Mouse (Mus musculus): Measurements from ENCODE around the gene Acer2. TPM values are rescaled to one million over a fixed set of nuclear protein-coding genes. Genes with fewer than 3 reads are reported as not detected.

The Acer2 gene
- polyA plus RNA-seq, 1 experiment: 8.8 TPM

GRCm38 (mm10) chr4:86911576-86912341 lies 37.6 kb downstream of the Acer2 start:
- Histone ChIP-seq H3K27me3 (ENCODE audit: control insufficient read depth, insufficient read depth, low read length) (no peaks in the 10 kb centered on the region), H3K27ac (ENCODE audit: insufficient read depth, low read depth, low read length) (peak overlapping the region; percentile 92), H3K36me3 (ENCODE audit: control insufficient read depth, insufficient read depth, low read length) (no peaks in the 10 kb centered on the region), H3K4me3 (ENCODE audit: low read depth, low read length) (peak overlapping the region; percentile 46), H3K4me1 (ENCODE audit: control insufficient read depth, insufficient read depth, insufficient read length, low read length) (peaks cover 10% of the 10 kb centered on the region)
- 24% methylated on average over 18 of the region's 18 CpGs for WGBS
- TF ChIP-seq POLR2A (IDR thresholded peaks at IDR 0.05; ENCODE audit: low read depth, low read length) (no peak), CTCF (IDR thresholded peaks at IDR 0.05; ENCODE audit: extremely low read depth, insufficient read length, insufficient replicate concordance, low read depth, low read length) (no peak)

GRCm38 (mm10) chr4:86912757-86913156 lies 38.6 kb downstream of the Acer2 start:
- WGBS: 79% methylated on average over 7 of the region's 7 CpGs
- H3K27ac ChIP-seq (ENCODE audit: insufficient read depth, low read depth, low read length): no peak overlapping the region
- peaks cover 10% of the 10 kb centered on the region for H3K4me1 ChIP-seq (ENCODE audit: control insufficient read depth, insufficient read depth, insufficient read length, low read length)
- no peaks in the 10 kb centered on the region for H3K27me3 ChIP-seq (ENCODE audit: control insufficient read depth, insufficient read depth, low read length)
- H3K36me3 ChIP-seq (ENCODE audit: control insufficient read depth, insufficient read depth, low read length): no peaks in the 10 kb centered on the region
- no peak overlapping the region for H3K4me3 ChIP-seq (ENCODE audit: low read depth, low read length)
- no peak for TF ChIP-seq CTCF (IDR thresholded peaks at IDR 0.05; ENCODE audit: extremely low read depth, insufficient read length, insufficient replicate concordance, low read depth, low read length)
- no peak for TF ChIP-seq POLR2A (IDR thresholded peaks at IDR 0.05; ENCODE audit: low read depth, low read length)

GRCm38 (mm10) chr4:86916062-86916461 lies 41.9 kb downstream of the Acer2 start:
- Histone ChIP-seq H3K4me3 (ENCODE audit: low read depth, low read length) (no peak overlapping the region), H3K36me3 (ENCODE audit: control insufficient read depth, insufficient read depth, low read length) (no peaks in the 10 kb centered on the region), H3K4me1 (ENCODE audit: control insufficient read depth, insufficient read depth, insufficient read length, low read length) (peaks cover 7% of the 10 kb centered on the region), H3K27me3 (ENCODE audit: control insufficient read depth, insufficient read depth, low read length) (no peaks in the 10 kb centered on the region), H3K27ac (ENCODE audit: insufficient read depth, low read depth, low read length) (no peak overlapping the region)
- TF ChIP-seq POLR2A (IDR thresholded peaks at IDR 0.05; ENCODE audit: low read depth, low read length) (no peak), CTCF (IDR thresholded peaks at IDR 0.05; ENCODE audit: extremely low read depth, insufficient read length, insufficient replicate concordance, low read depth, low read length) (peak; percentile 41; the same call in 1 of the 2 replicates)
- 70% methylated on average over 1 of the region's 1 CpGs for WGBS

- no peaks in the 10 kb centered on the region for H3K36me3 ChIP-seq (ENCODE audit: control insufficient read depth, insufficient read depth, low read length)
- H3K4me3 ChIP-seq (ENCODE audit: low read depth, low read length): no peak overlapping the region
- H3K27ac ChIP-seq (ENCODE audit: insufficient read depth, low read depth, low read length): no peak overlapping the region
- no peaks in the 10 kb centered on the region for H3K27me3 ChIP-seq (ENCODE audit: control insufficient read depth, insufficient read depth, low read length)
- WGBS: 91% methylated on average over 3 of the region's 3 CpGs
- no peaks in the 10 kb centered on the region for H3K4me1 ChIP-seq (ENCODE audit: control insufficient read depth, insufficient read depth, insufficient read length, low read length)
- no peak for TF ChIP-seq POLR2A (IDR thresholded peaks at IDR 0.05; ENCODE audit: low read depth, low read length)
- no peak for TF ChIP-seq CTCF (IDR thresholded peaks at IDR 0.05; ENCODE audit: extremely low read depth, insufficient read length, insufficient replicate concordance, low read depth, low read length)
Observed at GRCm38 (mm10) chr4:86923476-86924055, 49.4 kb downstream of the Acer2 start.

- no peak overlapping the region for H3K4me3 ChIP-seq (ENCODE audit: low read depth, low read length)
- TF ChIP-seq POLR2A (IDR thresholded peaks at IDR 0.05; ENCODE audit: low read depth, low read length): no peak
- peak; percentile 80; the same call in 1 of the 2 replicates for TF ChIP-seq CTCF (IDR thresholded peaks at IDR 0.05; ENCODE audit: extremely low read depth, insufficient read length, insufficient replicate concordance, low read depth, low read length)
- H3K27me3 ChIP-seq (ENCODE audit: control insufficient read depth, insufficient read depth, low read length): no peaks in the 10 kb centered on the region
- no peaks in the 10 kb centered on the region for H3K4me1 ChIP-seq (ENCODE audit: control insufficient read depth, insufficient read depth, insufficient read length, low read length)
- no peak overlapping the region for H3K27ac ChIP-seq (ENCODE audit: insufficient read depth, low read depth, low read length)
- 7% methylated on average over 9 of the region's 9 CpGs for WGBS
- no peaks in the 10 kb centered on the region for H3K36me3 ChIP-seq (ENCODE audit: control insufficient read depth, insufficient read depth, low read length)
Observed at GRCm38 (mm10) chr4:86924804-86925458, 50.7 kb downstream of the Acer2 start.

GRCm38 (mm10) chr4:86926997-86927396 lies 52.8 kb downstream of the Acer2 start:
- WGBS: 90% methylated on average over 3 of the region's 3 CpGs
- Histone ChIP-seq H3K36me3 (ENCODE audit: control insufficient read depth, insufficient read depth, low read length) (no peaks in the 10 kb centered on the region), H3K27ac (ENCODE audit: insufficient read depth, low read depth, low read length) (no peak overlapping the region), H3K4me1 (ENCODE audit: control insufficient read depth, insufficient read depth, insufficient read length, low read length) (no peaks in the 10 kb centered on the region), H3K4me3 (ENCODE audit: low read depth, low read length) (no peak overlapping the region), H3K27me3 (ENCODE audit: control insufficient read depth, insufficient read depth, low read length) (no peaks in the 10 kb centered on the region)
- no peak for TF ChIP-seq POLR2A (IDR thresholded peaks at IDR 0.05; ENCODE audit: low read depth, low read length)

GRCm38 (mm10) chr4:86930101-86930635 lies 56.0 kb downstream of the Acer2 start:
- Histone ChIP-seq H3K27ac (ENCODE audit: insufficient read depth, low read depth, low read length) (no peak overlapping the region), H3K4me3 (ENCODE audit: low read depth, low read length) (peak overlapping the region; percentile 76; the same call in 1 of the 2 replicates), H3K4me1 (ENCODE audit: control insufficient read depth, insufficient read depth, insufficient read length, low read length) (no peaks in the 10 kb centered on the region), H3K36me3 (ENCODE audit: control insufficient read depth, insufficient read depth, low read length) (peaks cover 1% of the 10 kb centered on the region), H3K27me3 (ENCODE audit: control insufficient read depth, insufficient read depth, low read length) (no peaks in the 10 kb centered on the region)
- TF ChIP-seq POLR2A (IDR thresholded peaks at IDR 0.05; ENCODE audit: low read depth, low read length): no peak
- TF ChIP-seq CTCF (IDR thresholded peaks at IDR 0.05; ENCODE audit: extremely low read depth, insufficient read length, insufficient replicate concordance, low read depth, low read length): no peak
- 74% methylated on average over 7 of the region's 7 CpGs for WGBS

All from small intestine, adult 2 months (tissue).